ENCODE assay signal across 9 mouse cellular contexts in the genomic region with DNA sequence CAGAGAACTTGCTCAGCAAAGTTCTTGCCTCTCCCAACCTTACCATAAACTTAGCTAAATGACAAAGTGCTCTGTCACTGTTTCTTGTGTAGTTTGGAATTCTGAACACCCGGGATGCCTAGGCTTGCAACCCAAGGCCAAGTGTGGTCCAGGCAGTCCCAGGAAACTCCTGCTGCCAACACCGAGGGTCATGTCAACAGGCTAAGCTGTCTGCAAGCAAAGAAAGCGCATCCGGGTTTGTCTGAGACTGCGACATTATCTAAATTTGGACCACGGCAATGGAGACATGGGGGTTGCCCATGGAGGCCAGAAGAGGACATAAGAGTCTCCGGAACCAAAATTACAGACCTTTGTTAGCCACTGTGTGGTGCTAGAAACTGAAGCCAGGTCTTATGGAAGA.
"Had no signal": no experiment of that assay in that cellular context is flagged by ENCODE, and none has a peak within 500 bp of the region (broad histone marks: within the 10 kb centered on the region; RNA-seq: fewer than 3 reads in every experiment).

No protein-coding gene starts in this region.

- H3K4me2 ChIP-seq: limb, embryonic 13.5 days had no signal

- H3K27ac ChIP-seq: kidney, postnatal 0 days; limb, embryonic 13.5 days; liver, embryonic 14.5 days; stomach, postnatal 0 days had no signal

- H3K9ac ChIP-seq: limb, embryonic 13.5 days; liver, embryonic 14.5 days had no signal

- H3K4me3 ChIP-seq: limb, embryonic 13.5 days had no signal

- DNase-seq: kidney, adult 9 months; kidney, postnatal 36 days; left cerebral cortex, postnatal 4 days; lung, adult 18-20 months; thymus, postnatal 4 days had no signal

- H3K27me3 ChIP-seq: limb, embryonic 13.5 days had no signal
